In the genomic region with DNA sequence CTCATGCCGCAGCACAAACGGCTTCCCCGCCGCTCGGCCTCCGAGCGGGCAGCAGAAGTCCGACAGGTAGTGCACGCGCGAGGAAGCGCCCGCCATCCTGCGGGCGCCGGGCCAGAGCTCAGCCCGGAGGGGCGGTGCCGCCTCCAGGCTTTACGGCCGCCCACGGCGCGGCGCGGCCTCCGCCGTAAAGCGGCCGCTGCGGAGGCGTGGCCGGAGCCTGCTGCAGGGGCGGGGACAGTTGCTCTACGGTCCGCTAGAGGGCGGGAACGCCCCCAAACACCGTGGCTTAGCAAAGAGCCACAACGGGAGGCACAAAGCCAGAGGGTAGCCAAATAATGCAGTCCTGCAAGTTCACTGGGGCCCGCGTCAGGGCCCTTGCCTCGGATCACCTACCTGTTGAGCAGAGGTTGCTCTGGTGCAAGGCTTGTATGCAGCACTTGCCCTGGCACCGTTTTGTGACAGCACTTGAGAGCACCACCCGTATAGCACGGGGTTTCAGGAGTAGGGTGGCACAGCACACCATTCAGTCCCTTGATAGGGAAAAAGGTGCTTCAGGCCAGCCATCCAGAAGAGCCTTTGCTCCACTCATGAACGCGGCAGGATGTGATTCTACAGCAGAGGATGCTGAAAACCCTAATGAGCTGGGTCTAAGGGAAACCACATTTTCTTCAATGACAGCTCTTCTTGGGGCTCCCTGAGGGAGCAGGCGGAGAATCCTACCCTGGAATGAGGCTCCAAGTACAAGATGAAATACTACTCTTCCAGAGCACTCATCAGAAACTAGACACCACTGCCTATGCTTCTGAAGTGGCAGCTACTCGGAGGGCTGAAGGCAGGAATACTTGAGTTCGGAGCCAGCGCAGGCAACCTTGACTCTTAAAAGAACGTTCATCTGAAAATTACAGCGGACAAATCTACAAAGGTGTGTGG, we compare ENCODE assay signal across 8 mouse cellular contexts. TPM values are rescaled to one million over a fixed set of nuclear protein-coding genes. Genes with fewer than 3 reads are reported as not detected.
DNase-seq lines count a peak whose midpoint lies in the region; ATAC-seq and TF ChIP-seq lines count a peak whose summit lies in the region.

A gene (minus strand): TSS at position 154 of the 930 bp plus-strand sequence.

- H3K27me3 ChIP-seq in hindbrain, postnatal 0 days (ENCODE audit: insufficient read depth, low read length): no peaks in the 10 kb centered on the region

- peak; percentile 98 for DNase-seq in ZHBTc4 (ENCODE audit: low read depth, low spot score)
- peak; percentile 96 for DNase-seq in gastrocnemius, adult 2 months
- peak; percentile 97 for DNase-seq in hindbrain, postnatal 0 days (ENCODE audit: low spot score)
- DNase-seq in left cerebral cortex, adult 2 months (ENCODE audit: extremely low spot score in 1 of 2, low spot score in 2 of 2): peak; percentile 83 to 85
- peak; percentile 77 to 84 for DNase-seq in right cerebral cortex, adult 2 months (ENCODE audit: low spot score in 2 of 2)
- DNase-seq in urinary bladder, postnatal 14 days (ENCODE audit: low spot score): peak; percentile 91

- ATAC-seq in common myeloid progenitor, adult 5-6 weeks (replicated peaks; ENCODE audit: low read depth, poor library complexity, severe bottlenecking): peak; percentile 87
- ATAC-seq in hindbrain, postnatal 0 days: peak; percentile 91
- peak; percentile 97 for ATAC-seq in megakaryocyte, adult 5-6 weeks (ENCODE audit: poor library complexity, severe bottlenecking)

- H3K36me3 ChIP-seq in hindbrain, postnatal 0 days (ENCODE audit: insufficient read depth, low read length): peaks cover 59% of the 10 kb centered on the region

- peak within 1 kb of the TSS; percentile 95 for H3K4me3 ChIP-seq in gastrocnemius, adult 2 months
- H3K4me3 ChIP-seq in hindbrain, postnatal 0 days (ENCODE audit: low read length): peak within 1 kb of the TSS; percentile 78
- peak within 1 kb of the TSS; percentile 73 for H3K4me3 ChIP-seq in left cerebral cortex, adult 2 months

- peak within 1 kb of the TSS; percentile 82 for H3K9ac ChIP-seq in hindbrain, postnatal 0 days (replicated peaks; ENCODE audit: low read length)

- intact Hi-C loops in gastrocnemius, adult 2 months (cut with DNase I): loop anchor here (2.0 kb wide), 1 partner anchor 30 kb away; a partner anchor contains a TSS
- intact Hi-C loops in left cerebral cortex, adult 2 months (cut with DNase I): no loop called here

- WGBS in hindbrain, postnatal 0 days: 9% methylated on average over 54 of the region's 54 CpGs

- peak; percentile 91 for TF ChIP-seq CTCF in gastrocnemius, adult 2 months (IDR thresholded peaks at IDR 0.05)
- peak; percentile 70 for TF ChIP-seq CTCF in hindbrain, postnatal 0 days (IDR thresholded peaks at IDR 0.05; ENCODE audit: low read depth)
- TF ChIP-seq CTCF in left cerebral cortex, adult 2 months (IDR thresholded peaks at IDR 0.05): peak; percentile 79

- peak within 1 kb of the TSS; percentile 95 for H3K4me2 ChIP-seq in hindbrain, postnatal 0 days (ENCODE audit: low read depth, low read length)

- no peaks in the 10 kb centered on the region for H3K9me3 ChIP-seq in hindbrain, postnatal 0 days (ENCODE audit: low read length)

- peak within 1 kb of the TSS; percentile 93 for H3K27ac ChIP-seq in gastrocnemius, adult 2 months
- peak within 1 kb of the TSS; percentile 82 for H3K27ac ChIP-seq in hindbrain, postnatal 0 days
- H3K27ac ChIP-seq in left cerebral cortex, adult 2 months: peak within 1 kb of the TSS; percentile 70

- peaks cover 10% of the 10 kb centered on the region; the same call in 1 of the 2 replicates for H3K4me1 ChIP-seq in hindbrain, postnatal 0 days (ENCODE audit: insufficient read depth, low read length)

RNA-seq across cellular contexts. Expression of the gene that starts here (rescaled TPM):
- 6.6 and 18.3 TPM in 2 replicates for total RNA-seq in common myeloid progenitor, adult 5-6 weeks (2017)
- total RNA-seq in gastrocnemius, adult 2 months (2021): 10 to 100 TPM; 18.5 to 18.8 TPM
- 175 and 178 TPM in 2 replicates for total RNA-seq in hindbrain, postnatal 0 days (2014; rRNA removed)
- 74.6 and 76.4 TPM in 2 replicates for polyA plus RNA-seq in hindbrain, postnatal 0 days (2015; fragmentation: Nextera tagmentation; extraction: Ambion mirVana)
- 10 to 100 TPM; 16.1 to 17.6 TPM for total RNA-seq in left cerebral cortex, adult 2 months (2021)
- total RNA-seq in megakaryocyte, adult 5-6 weeks (2015): 5.9 and 6.9 TPM in 2 replicates
- 6.5 and 10.5 TPM in 2 replicates for total RNA-seq in megakaryocyte, adult 5-6 weeks (2017)

Comparison
In these comparisons a context has a peak if more than half of its experiments do, and no peak if none do; other contexts are left out.
1. Peak in every context shown above with its lines: DNase-seq, ATAC-seq, H3K4me3 ChIP-seq and H3K27ac ChIP-seq.